Mouse (Mus musculus) forebrain, embryonic 10.5 days (tissue): ENCODE measurements around the gene Tnrc6b. TPM values are rescaled to one million over a fixed set of nuclear protein-coding genes. Genes with fewer than 3 reads are reported as not detected.

Source experiments
- DNase-seq: peaks from one replicate; pipeline ENCODE4 v3.0.0-alpha.2; 2017; ENCODE audit warnings: low spot score; ENCODE audit errors: extremely low spot score
- H3K27ac ChIP-seq: fragments of 300-500 bp; sonication (generic); 2 replicates; pipeline ENCODE4 v1.5.1; 2016; ENCODE audit warnings: mild to moderate bottlenecking
- H3K27me3 ChIP-seq: fragments of 300-500 bp; sonication (generic); 2 replicates; pipeline ENCODE4 v1.6.1; 2016; ENCODE audit warnings: mild to moderate bottlenecking; ENCODE audit not compliant: poor library complexity, severe bottlenecking
- H3K36me3 ChIP-seq: fragments of 300-500 bp; sonication (generic); replicated peaks from 2 replicates; pipeline ENCODE4 v1.6.1; 2016; ENCODE audit warnings: mild to moderate bottlenecking, moderate library complexity
- H3K4me1 ChIP-seq: fragments of 300-500 bp; sonication (generic); 2 replicates; pipeline ENCODE4 v1.6.1; 2016
- H3K4me3 ChIP-seq: fragments of 300-500 bp; sonication (generic); 2 replicates; pipeline ENCODE4 v1.5.1; 2016; ENCODE audit warnings: mild to moderate bottlenecking, moderate library complexity
- H3K9me3 ChIP-seq: fragments of 300-500 bp; sonication (generic); 2 replicates; pipeline ENCODE4 v1.6.1; 2016; ENCODE audit warnings: mild to moderate bottlenecking, moderate library complexity
- WGBS: fragments of 180-500 bp; shearing (Covaris S2); methylation state at CpG from one replicate; pipeline ENCODE4 v1.1.7; 2016; 5-methylcytosine and 5-hydroxymethylcytosine counted together
- polyA plus RNA-seq: library from polyadenylated mRNA; unstranded; fragments of >200 nt; fragmentation: Nextera tagmentation; extraction: Ambion mirVana; gene quantifications from 2 replicates; pipeline ENCODE4 v1.2.1, GENCODE M21; 2016

Tnrc6b gene
- polyA plus RNA-seq, 1 experiment from 2014 or later: 40.5 TPM

DNA sequence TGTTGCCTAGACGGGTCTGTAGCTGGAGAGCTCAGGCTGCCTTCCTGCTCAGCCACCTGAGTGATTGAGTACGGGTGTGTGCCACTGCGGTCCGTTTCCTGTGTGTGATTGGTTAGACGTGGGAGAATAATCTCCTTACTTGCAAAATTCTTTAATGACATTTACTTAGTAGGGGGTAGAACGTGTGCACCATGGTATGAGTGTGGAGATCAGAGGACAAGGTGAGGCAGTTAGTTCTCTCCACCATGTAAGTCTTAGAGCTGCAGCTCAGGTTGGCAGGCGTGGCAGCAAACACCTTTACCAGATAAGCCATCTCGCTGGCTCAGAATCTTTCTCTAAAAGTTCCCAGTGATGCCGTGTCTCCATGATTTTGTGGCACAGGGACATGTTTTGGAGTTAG lies 242.9 kb downstream of the Tnrc6b start:
- 92% methylated on average over 9 of the region's 9 CpGs for WGBS
- H3K27me3 ChIP-seq: no peaks in the 10 kb centered on the region
- peaks cover 91% of the 10 kb centered on the region for H3K36me3 ChIP-seq
- no peak overlapping the region for H3K27ac ChIP-seq
- H3K4me3 ChIP-seq: no peak overlapping the region
- no peak for DNase-seq
- peaks cover 13% of the 10 kb centered on the region for H3K4me1 ChIP-seq
- H3K9me3 ChIP-seq: no peaks in the 10 kb centered on the region

DNA sequence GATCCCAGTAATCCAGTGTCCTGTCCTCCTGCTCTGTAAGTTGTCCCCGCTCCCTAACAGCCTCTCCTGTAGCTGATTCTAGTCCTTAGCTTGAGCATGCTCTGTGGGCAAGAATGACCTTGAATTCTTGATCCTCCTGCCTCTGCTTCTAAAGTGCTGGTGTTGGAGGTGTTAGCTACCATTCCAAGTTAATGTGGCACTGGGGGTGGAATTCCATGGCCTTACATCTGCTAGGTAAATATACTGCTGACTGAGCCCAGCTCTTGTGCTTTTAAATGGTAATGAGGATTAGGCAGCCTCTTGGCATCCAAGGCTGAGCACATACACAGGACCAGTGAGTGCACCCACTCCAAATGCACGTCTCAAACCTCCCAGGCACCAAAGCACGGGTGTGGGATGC lies 243.7 kb downstream of the Tnrc6b start:
- 86% methylated on average over 3 of the region's 3 CpGs for WGBS
- Histone ChIP-seq H3K4me3 (no peak overlapping the region), H3K36me3 (peaks cover 95% of the 10 kb centered on the region), H3K27me3 (no peaks in the 10 kb centered on the region), H3K27ac (no peak overlapping the region), H3K9me3 (no peaks in the 10 kb centered on the region), H3K4me1 (peaks cover 4% of the 10 kb centered on the region)
- DNase-seq: no peak

DNA sequence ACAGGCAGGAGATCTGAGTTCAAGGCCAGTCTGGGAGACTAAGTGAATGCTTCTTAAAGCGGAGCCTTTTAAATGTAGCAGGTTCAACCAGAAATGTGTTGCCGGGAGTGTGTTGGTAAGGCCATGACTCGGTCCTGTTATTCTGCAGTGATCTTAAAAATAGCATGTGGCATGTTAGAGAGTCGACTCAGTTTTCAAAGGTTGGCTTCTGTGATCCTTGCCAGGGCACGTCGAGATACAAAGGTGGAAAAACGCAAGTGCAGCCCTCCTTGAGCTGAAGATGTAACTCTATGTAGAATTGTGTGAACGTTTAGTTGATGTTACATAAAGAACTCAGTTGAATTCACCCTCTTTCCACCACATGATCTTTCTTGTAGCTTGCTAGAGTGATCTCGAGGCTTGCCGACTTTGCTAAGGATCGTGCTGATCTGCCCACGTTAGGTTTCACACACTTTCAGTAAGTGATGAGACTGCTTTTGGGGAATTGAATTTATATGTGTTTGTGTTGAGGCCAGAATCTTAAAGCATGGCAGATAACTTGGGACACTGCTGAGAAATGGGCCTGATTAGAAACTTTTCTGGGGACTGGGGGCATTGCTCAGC lies 244.8 kb downstream of the Tnrc6b start:
- DNase-seq: no peak
- peaks cover 95% of the 10 kb centered on the region for H3K36me3 ChIP-seq
- WGBS: 95% methylated on average over 12 of the region's 12 CpGs

DNA sequence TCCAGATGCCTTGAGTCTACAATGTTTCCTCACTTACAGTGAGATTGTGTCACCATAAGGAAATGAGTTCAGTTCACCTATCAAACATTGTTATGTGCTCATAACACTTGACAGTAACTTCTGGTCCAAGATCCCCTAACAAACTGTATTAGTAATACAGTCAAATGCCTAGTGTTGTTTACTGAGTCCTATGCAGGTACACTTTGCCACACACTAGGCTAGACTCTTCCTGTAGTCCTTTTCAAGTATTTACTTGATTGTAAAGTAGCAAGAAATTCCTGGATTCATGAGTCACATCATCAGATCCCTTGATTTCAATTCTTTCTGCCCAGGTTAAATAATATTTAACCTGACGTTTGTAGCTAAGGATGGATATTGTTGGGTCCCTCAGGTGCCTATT lies 258.3 kb downstream of the Tnrc6b start:
- Histone ChIP-seq H3K27ac (no peak overlapping the region), H3K27me3 (no peaks in the 10 kb centered on the region), H3K36me3 (peaks cover 64% of the 10 kb centered on the region), H3K9me3 (no peaks in the 10 kb centered on the region), H3K4me3 (no peak overlapping the region), H3K4me1 (no peaks in the 10 kb centered on the region)
- DNase-seq: no peak
- WGBS: 88% methylated on average over 1 of the region's 1 CpGs

More for the DNA sequence above, 244.8 kb downstream of the Tnrc6b start:
- Histone ChIP-seq H3K4me1 (no peaks in the 10 kb centered on the region), H3K27me3 (no peaks in the 10 kb centered on the region), H3K9me3 (no peaks in the 10 kb centered on the region), H3K27ac (no peak overlapping the region), H3K4me3 (no peak overlapping the region)

DNA sequence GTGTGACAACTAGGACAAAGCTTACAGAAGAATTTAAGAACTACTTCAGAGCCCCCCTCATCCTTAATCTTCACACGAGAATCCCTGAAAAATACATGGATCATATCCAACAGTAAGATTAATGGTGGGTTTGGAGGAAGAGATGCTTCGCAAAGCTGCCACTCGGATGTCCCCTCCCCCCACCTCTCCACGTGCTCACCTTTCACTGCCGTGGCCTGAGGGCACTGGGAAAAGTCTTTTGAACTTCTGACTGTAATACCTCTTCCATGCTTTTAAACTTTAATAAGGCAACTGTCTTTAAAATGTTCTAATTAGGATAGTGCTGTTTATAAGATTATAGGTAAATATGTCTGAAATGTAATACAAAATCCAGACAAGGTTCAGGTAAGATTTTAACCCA lies 263.2 kb downstream of the Tnrc6b start:
- WGBS: 62% methylated on average over 5 of the region's 5 CpGs

DNA sequence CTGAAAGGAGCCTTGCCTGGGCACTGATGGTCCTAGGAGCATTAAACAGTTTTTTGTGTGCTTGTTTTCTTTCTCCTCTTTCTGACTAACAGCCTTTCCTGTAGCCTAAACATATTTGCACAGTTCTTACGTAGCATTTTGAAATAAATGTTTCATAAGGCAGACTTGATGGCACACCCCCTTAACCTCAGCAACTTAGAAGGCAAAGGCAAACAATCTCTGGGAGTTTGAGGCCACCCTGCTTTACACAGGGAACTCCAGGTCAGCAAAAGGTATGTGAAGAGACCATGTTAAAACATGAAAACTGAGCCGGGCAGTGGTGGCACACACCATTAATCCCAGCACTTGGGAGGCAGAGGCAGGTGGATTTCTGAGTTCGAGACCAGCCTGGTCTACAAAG lies 264.6 kb downstream of the Tnrc6b start:
- Histone ChIP-seq H3K27ac (no peak overlapping the region), H3K4me1 (peaks cover 17% of the 10 kb centered on the region), H3K4me3 (no peak overlapping the region), H3K27me3 (no peaks in the 10 kb centered on the region), H3K9me3 (no peaks in the 10 kb centered on the region), H3K36me3 (peaks cover 7% of the 10 kb centered on the region)
- WGBS: 92% methylated on average over 3 of the region's 3 CpGs
- DNase-seq: no peak

More for the DNA sequence above, 263.2 kb downstream of the Tnrc6b start:
- H3K36me3 ChIP-seq: peaks cover 20% of the 10 kb centered on the region
- H3K27me3 ChIP-seq: no peaks in the 10 kb centered on the region
- H3K27ac ChIP-seq: no peak overlapping the region
- H3K4me1 ChIP-seq: peaks cover 17% of the 10 kb centered on the region
- DNase-seq: no peak
- H3K4me3 ChIP-seq: no peak overlapping the region
- H3K9me3 ChIP-seq: no peaks in the 10 kb centered on the region

DNA sequence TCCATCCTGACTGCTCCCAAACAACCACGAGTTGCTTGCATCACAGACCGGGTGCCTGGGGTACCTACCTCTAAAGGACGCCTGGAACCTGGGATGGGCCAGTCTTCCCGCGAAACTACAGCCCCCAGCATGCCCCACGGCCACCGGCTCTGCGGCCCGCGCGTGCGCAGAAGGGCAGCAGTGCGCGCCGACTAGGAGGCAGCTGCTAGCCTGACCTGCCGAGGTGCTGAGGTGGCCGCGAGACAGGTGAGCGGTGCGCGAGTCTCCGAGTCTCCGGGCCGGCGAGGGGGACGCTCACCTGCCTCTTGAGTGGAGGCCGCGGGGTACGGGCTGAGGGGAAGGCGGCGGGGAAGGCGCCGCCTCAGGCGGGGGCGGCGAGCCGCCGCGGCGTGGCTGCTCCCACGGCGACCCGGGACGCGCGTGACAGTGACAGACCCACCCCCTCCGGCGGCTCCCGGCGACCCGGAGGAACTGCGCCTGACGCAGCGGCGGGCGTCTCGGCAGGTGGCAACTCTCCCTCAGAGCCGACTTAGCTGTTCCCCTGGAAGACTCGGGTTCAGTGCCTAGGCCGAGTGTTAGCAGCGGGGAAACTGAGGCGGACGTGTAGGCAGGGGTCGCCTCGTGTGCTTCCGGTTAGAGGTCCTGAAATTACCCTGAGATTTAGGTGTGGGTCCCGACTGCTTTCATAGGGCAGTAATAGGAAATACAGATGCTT lies 266.7 kb downstream of the Tnrc6b start, which contains the start of gene Sgsm3:
TSS of gene Sgsm3 (plus strand) at position 146 of the 715 bp plus-strand sequence.
- H3K27me3 ChIP-seq: no peaks in the 10 kb centered on the region
- peak within 1 kb of the TSS; percentile 90 for H3K4me3 ChIP-seq
- H3K36me3 ChIP-seq: no peaks in the 10 kb centered on the region
- under 1% methylated on average over 67 of the region's 67 CpGs for WGBS
- H3K9me3 ChIP-seq: no peaks in the 10 kb centered on the region
- peak; percentile 81 for DNase-seq
- peak within 1 kb of the TSS; percentile 87 for H3K27ac ChIP-seq
- peaks cover 17% of the 10 kb centered on the region for H3K4me1 ChIP-seq

DNA sequence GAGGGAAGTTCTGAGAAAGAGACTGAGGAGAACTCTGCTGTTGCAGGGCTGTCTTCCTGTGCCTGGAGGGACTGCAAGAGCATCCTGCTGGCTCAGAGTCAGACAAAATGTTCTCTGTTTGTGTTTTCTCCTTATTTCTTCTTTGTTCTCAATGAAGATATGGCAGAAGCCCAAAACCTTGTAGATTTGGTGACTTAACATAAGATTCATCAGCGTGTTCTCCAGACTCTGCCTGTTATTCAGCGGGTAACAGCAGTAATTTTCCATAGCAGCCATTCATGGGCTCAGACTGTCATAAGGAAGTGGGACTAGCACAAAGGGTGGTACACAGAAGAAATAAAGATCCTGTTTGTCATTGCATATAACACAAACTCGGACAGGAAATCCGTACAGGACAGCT lies 268.5 kb downstream of the Tnrc6b start:
- peaks cover 17% of the 10 kb centered on the region for H3K4me1 ChIP-seq
- no peak overlapping the region for H3K4me3 ChIP-seq
- no peaks in the 10 kb centered on the region for H3K27me3 ChIP-seq
- no peaks in the 10 kb centered on the region for H3K9me3 ChIP-seq
- WGBS: 87% methylated on average over 4 of the region's 4 CpGs
- no peak overlapping the region for H3K27ac ChIP-seq
- H3K36me3 ChIP-seq: no peaks in the 10 kb centered on the region
- no peak for DNase-seq

DNA sequence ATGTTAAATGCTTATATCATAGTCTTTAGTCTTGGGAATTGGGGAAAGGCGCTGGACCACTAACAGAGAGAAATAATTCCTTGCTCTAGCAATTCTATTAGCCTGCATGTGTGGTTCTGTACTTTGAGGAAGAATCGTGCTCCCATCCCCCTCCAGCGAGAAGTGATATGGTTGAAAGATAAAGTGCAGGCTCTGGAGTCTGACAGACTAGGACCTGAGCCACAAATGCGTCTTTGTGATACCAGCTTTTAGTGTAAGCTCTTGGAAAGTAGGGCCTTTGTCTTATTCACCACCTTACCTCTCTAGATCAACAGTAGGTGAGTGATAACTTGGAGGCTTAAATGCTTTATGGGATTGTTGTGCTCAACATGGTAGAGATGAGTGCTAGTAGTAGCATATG lies 270.1 kb downstream of the Tnrc6b start:
- Histone ChIP-seq H3K27ac (no peak overlapping the region), H3K36me3 (no peaks in the 10 kb centered on the region), H3K4me3 (no peak overlapping the region), H3K4me1 (peaks cover 17% of the 10 kb centered on the region), H3K9me3 (no peaks in the 10 kb centered on the region), H3K27me3 (no peaks in the 10 kb centered on the region)
- 92% methylated on average over 4 of the region's 4 CpGs for WGBS
- no peak for DNase-seq

DNA sequence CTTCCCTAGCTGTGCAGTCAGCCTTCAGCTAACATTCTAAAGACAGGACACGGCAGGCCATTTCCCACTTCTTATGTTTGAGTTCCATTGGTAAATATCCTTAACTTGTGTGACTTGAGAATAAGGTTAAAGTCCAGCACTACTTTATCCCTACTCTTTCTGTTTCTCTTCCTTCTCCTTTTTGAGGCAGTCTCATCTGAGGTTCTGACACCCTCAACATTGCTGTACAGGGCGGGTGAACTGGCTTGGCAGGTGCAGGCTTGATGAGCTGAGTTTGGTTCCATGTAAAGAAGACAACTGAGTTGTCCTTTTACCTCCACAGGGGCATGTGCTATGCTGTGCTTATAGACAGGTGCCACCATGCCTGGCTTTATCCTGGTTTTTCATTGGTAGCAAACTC lies 272.2 kb downstream of the Tnrc6b start:
- H3K27me3 ChIP-seq: no peaks in the 10 kb centered on the region

DNA sequence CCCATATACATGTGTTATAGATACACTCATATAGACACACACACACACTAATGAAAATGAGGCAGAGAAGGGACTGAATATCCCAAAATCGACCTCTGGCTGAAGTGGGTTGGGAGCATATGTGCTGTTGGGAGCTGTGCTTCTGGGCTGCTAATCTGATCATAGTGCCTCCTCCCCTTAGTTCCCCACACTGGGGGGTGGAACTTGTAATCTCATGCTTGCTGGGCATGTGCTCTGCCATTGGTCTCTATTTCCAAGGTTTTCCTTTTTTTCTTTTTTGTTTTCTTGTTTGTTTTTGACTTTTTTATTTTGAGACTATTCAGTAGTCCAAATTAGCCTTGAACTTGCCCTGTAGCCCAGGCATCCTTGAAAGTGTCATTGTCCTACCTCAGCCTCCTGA lies 277.2 kb downstream of the Tnrc6b start:
- Histone ChIP-seq H3K36me3 (no peaks in the 10 kb centered on the region), H3K4me1 (no peaks in the 10 kb centered on the region), H3K27me3 (no peaks in the 10 kb centered on the region), H3K9me3 (no peaks in the 10 kb centered on the region), H3K4me3 (no peak overlapping the region), H3K27ac (no peak overlapping the region)
- no peak for DNase-seq
- 56% methylated on average over 1 of the region's 1 CpGs for WGBS

More for the DNA sequence above, 272.2 kb downstream of the Tnrc6b start:
- H3K36me3 ChIP-seq: no peaks in the 10 kb centered on the region
- no peak overlapping the region for H3K4me3 ChIP-seq
- DNase-seq: no peak
- 96% methylated on average over 2 of the region's 2 CpGs for WGBS
- peaks cover 7% of the 10 kb centered on the region for H3K4me1 ChIP-seq
- no peak overlapping the region for H3K27ac ChIP-seq
- H3K9me3 ChIP-seq: no peaks in the 10 kb centered on the region

DNA sequence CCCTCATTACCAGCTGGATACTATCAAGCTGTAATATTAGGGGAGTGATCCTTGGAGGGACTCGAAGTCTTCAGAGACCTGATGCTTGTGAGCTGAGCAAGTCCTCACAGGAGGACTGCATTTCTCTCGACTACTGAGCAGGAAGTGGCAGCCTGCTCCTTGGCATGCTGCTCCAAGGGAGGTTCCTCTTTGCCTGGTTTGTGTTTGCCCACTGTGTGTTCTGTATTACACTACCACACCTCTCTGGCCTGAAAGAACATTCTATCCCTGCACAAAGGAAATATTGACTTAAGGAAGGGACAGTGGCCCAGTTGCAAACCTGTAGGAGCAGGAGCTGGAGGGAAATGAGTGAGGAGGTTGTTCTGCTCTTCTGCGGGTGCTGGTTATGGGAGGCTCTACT lies 278.6 kb downstream of the Tnrc6b start:
- 82% methylated on average over 3 of the region's 3 CpGs for WGBS
- Histone ChIP-seq H3K27ac (no peak overlapping the region), H3K36me3 (no peaks in the 10 kb centered on the region), H3K4me1 (no peaks in the 10 kb centered on the region), H3K9me3 (no peaks in the 10 kb centered on the region), H3K4me3 (no peak overlapping the region), H3K27me3 (no peaks in the 10 kb centered on the region)
- DNase-seq: no peak
